Mouse (Mus musculus) thymus, adult 2 months (tissue): Measurements from ENCODE around the gene Ralbp1.

Source experiments
- CTCF ChIP-seq: fragments of 200-500 bp; IDR thresholded peaks from 2 replicates; pipeline ENCODE4 v1.5.1; 2012; ENCODE audit warnings: mild to moderate bottlenecking, control low read depth, low read length, moderate library complexity, borderline replicate concordance; ENCODE audit not compliant: control insufficient read depth, poor library complexity, insufficient read depth; ENCODE audit errors: extremely low read depth
- POLR2A ChIP-seq: fragments of 200-500 bp; IDR thresholded peaks from 2 replicates; pipeline ENCODE4 v1.6.1; 2012; ENCODE audit warnings: mild to moderate bottlenecking, low read length, control low read depth, moderate library complexity; ENCODE audit not compliant: control insufficient read depth, poor library complexity, insufficient read depth; ENCODE audit errors: extremely low read depth

- TF ChIP-seq CTCF (no peak), POLR2A (no peak)
Measured at GRCm38 (mm10) chr17:65800451-65800850, 85.1 kb downstream of the Ralbp1 start.
